Mouse (Mus musculus): ENCODE results near the gene Astn1. TPM values are rescaled to one million over a fixed set of nuclear protein-coding genes. Genes with fewer than 3 reads are reported as not detected.

Astn1 gene
- polyA plus RNA-seq, 1 experiment from 2014 or later, result 59.6 TPM

GRCm38 (mm10) chr1:158551951-158552350, 189.9 kb downstream of the Astn1 start:
- DNase-seq, result no peak
- 7% methylated on average over 6 of the region's 6 CpGs for WGBS
- H3K27ac ChIP-seq (replicated peaks; ENCODE audit: low read depth, low read length), result no peak overlapping the region

DNA sequence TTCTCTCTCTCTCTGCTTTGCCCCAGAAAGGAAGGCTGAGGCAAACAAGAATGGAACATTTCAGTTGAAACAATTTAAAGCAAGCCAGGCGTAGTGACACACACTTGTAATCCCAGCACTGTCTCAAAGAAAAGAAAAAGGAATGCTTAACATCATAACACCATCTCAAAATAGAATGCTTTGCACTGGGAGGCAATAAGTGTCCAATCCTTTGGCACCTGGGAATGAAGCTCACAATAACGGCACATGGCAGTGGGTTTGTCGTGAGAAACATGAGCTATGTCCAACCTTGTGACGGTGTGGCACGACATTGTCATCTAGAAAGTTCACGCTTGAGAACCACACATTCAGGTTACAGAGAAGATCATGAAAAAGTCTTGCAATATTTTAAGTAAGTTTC, 191.3 kb downstream of the Astn1 start:
- Histone ChIP-seq H3K36me3 (ENCODE audit: control insufficient read depth, insufficient read depth, low read length) (peaks cover 3% of the 10 kb centered on the region; the same call in 1 of the 2 replicates), H3K4me1 (ENCODE audit: control insufficient read depth, insufficient read depth, low read length) (peaks cover 27% of the 10 kb centered on the region), H3K27ac (replicated peaks; ENCODE audit: low read depth, low read length) (no peak overlapping the region), H3K9ac (replicated peaks; ENCODE audit: low read length) (no peak overlapping the region), H3K9me3 (ENCODE audit: control insufficient read depth, low read length) (no peaks in the 10 kb centered on the region), H3K27me3 (ENCODE audit: control insufficient read depth, insufficient read depth, low read length) (no peaks in the 10 kb centered on the region), H3K4me2 (ENCODE audit: low read length) (no peak overlapping the region), H3K4me3 (replicated peaks; ENCODE audit: low read depth, low read length) (no peak overlapping the region)
- 54% methylated on average over 6 of the region's 6 CpGs for WGBS
- no peak for DNase-seq
- no peak for ATAC-seq (ENCODE audit: low FRiP score, low TSS enrichment)

More at GRCm38 (mm10) chr1:158551951-158552350, 189.9 kb downstream of the Astn1 start:
- Histone ChIP-seq H3K36me3 (ENCODE audit: control insufficient read depth, insufficient read depth, low read length) (no peaks in the 10 kb centered on the region), H3K4me2 (ENCODE audit: low read length) (no peak overlapping the region), H3K4me1 (ENCODE audit: control insufficient read depth, insufficient read depth, low read length) (peaks cover 41% of the 10 kb centered on the region), H3K9me3 (ENCODE audit: control insufficient read depth, low read length) (no peaks in the 10 kb centered on the region), H3K27me3 (ENCODE audit: control insufficient read depth, insufficient read depth, low read length) (no peaks in the 10 kb centered on the region), H3K4me3 (replicated peaks; ENCODE audit: low read depth, low read length) (no peak overlapping the region), H3K9ac (replicated peaks; ENCODE audit: low read length) (no peak overlapping the region)
- ATAC-seq (ENCODE audit: low FRiP score, low TSS enrichment), result no peak

DNA sequence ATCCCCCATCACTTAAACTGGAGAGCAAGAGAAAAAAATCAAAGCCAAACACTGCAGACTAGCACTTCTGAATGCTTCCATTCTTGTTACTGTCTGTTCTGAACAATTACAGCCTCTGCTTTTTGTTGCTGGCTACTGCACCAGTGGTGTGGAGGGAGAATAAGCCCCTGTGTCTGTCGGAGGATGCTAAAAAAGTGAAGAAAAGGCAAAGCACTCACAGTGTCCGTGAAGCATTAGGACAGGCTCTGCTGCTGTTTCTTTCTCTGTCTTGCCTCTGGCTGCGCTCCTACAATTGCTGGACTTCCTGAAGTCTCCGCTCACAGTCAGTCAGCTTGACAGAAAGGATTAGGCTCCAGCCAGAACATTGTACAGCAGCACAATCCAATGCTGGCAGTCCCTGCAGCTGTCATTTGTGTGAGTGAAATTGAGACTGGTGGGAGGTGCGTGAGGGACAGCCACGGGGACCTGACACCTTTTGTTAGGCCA, 192.0 kb downstream of the Astn1 start:
- ATAC-seq (ENCODE audit: low FRiP score, low TSS enrichment) (peak; percentile 50; the same call in 1 of the 2 replicates), DNase-seq (peak; percentile 64)
- peaks cover 27% of the 10 kb centered on the region for H3K4me1 ChIP-seq (ENCODE audit: control insufficient read depth, insufficient read depth, low read length)
- no peak overlapping the region; the same call in 1 of the 2 replicates for H3K9ac ChIP-seq (replicated peaks; ENCODE audit: low read length)
- peak overlapping the region; percentile 8; the same call in 1 of the 2 replicates for H3K4me2 ChIP-seq (ENCODE audit: low read length)
- H3K36me3 ChIP-seq (ENCODE audit: control insufficient read depth, insufficient read depth, low read length), result peaks cover 8% of the 10 kb centered on the region; the same call in 1 of the 2 replicates
- peak overlapping the region; percentile 74 for H3K27ac ChIP-seq (replicated peaks; ENCODE audit: low read depth, low read length)
- H3K27me3 ChIP-seq (ENCODE audit: control insufficient read depth, insufficient read depth, low read length), result no peaks in the 10 kb centered on the region
- no peak overlapping the region for H3K4me3 ChIP-seq (replicated peaks; ENCODE audit: low read depth, low read length)
- WGBS, result under 1% methylated on average over 6 of the region's 6 CpGs
- H3K9me3 ChIP-seq (ENCODE audit: control insufficient read depth, low read length), result no peaks in the 10 kb centered on the region

DNA sequence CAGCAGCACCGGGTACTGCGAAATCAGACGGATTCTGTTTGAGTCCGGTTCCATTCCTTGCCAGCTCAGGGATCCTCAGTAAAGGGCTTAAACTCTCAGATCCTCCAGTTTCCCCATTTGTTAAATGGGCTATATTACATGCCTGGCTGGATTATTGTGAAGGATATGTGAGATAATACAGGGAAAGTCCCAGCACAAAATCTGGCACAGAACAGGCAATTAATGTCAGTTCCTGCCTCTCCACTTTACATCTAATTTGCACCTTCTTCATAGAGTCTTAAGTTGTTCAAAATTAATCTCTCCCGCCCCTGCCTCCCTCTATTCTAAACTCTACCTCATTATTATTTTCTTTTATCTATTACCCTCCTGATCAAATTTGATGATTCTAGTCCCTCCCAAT, 211.1 kb downstream of the Astn1 start:
- Histone ChIP-seq H3K36me3 (ENCODE audit: control insufficient read depth, insufficient read depth, low read length) (peaks cover 16% of the 10 kb centered on the region), H3K9me3 (ENCODE audit: control insufficient read depth, low read length) (no peaks in the 10 kb centered on the region), H3K27me3 (ENCODE audit: control insufficient read depth, insufficient read depth, low read length) (no peaks in the 10 kb centered on the region), H3K27ac (replicated peaks; ENCODE audit: low read depth, low read length) (no peak overlapping the region), H3K4me3 (replicated peaks; ENCODE audit: low read depth, low read length) (no peak overlapping the region), H3K4me2 (ENCODE audit: low read length) (no peak overlapping the region), H3K9ac (replicated peaks; ENCODE audit: low read length) (no peak overlapping the region), H3K4me1 (ENCODE audit: control insufficient read depth, insufficient read depth, low read length) (no peaks in the 10 kb centered on the region)
- WGBS, result 90% methylated on average over 5 of the region's 5 CpGs
- ATAC-seq (ENCODE audit: low FRiP score, low TSS enrichment) (no peak), DNase-seq (no peak)

DNA sequence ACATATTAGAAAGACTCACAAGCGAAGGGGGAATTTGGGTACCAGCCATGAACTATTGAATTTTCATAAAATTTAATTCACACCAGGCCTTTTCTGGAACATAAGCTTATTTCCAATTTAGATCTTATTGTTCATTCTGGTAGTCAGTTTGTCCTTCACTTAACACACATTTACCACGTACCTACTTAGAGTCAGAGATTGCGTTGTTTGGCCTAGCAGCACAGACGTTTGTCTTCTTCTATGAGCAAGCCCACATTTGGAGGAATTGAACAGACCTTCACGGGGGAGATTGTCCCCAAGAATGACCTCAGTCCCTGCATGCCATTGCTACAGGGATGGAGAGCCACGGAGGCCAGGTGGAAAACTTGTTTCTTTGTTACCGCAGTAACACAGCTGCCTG, 211.5 kb downstream of the Astn1 start:
- no peak for DNase-seq
- Histone ChIP-seq H3K27me3 (ENCODE audit: control insufficient read depth, insufficient read depth, low read length) (no peaks in the 10 kb centered on the region), H3K27ac (replicated peaks; ENCODE audit: low read depth, low read length) (no peak overlapping the region), H3K9ac (replicated peaks; ENCODE audit: low read length) (no peak overlapping the region), H3K4me2 (ENCODE audit: low read length) (no peak overlapping the region), H3K4me3 (replicated peaks; ENCODE audit: low read depth, low read length) (no peak overlapping the region), H3K9me3 (ENCODE audit: control insufficient read depth, low read length) (no peaks in the 10 kb centered on the region), H3K36me3 (ENCODE audit: control insufficient read depth, insufficient read depth, low read length) (peaks cover 16% of the 10 kb centered on the region), H3K4me1 (ENCODE audit: control insufficient read depth, insufficient read depth, low read length) (no peaks in the 10 kb centered on the region)
- WGBS, result 93% methylated on average over 7 of the region's 7 CpGs
- no peak for ATAC-seq (ENCODE audit: low FRiP score, low TSS enrichment)

DNA sequence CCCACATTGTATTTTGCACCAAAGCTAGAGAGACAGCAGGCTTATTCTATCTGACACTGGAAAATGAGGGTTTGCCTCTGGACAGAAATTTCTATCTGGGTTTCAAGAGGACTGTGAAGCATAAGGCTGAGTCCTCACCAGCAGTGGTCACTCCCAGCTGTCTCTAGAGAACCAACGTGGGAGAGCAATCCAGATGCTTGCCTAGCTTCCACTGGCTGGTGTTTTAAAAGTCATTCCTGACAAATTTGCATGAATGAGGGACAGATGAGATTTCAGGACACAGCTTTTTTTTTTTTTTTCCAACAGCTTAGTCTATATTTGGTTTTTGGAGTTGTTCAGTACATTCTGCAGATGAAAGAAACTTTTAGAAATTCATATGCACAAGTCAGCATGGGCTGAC, 213.9 kb downstream of the Astn1 start:
- 56% methylated on average over 1 of the region's 1 CpGs for WGBS
- H3K4me3 ChIP-seq (replicated peaks; ENCODE audit: low read depth, low read length), result no peak overlapping the region
- H3K9ac ChIP-seq (replicated peaks; ENCODE audit: low read length), result no peak overlapping the region
- H3K27me3 ChIP-seq (ENCODE audit: control insufficient read depth, insufficient read depth, low read length), result no peaks in the 10 kb centered on the region
- no peak for ATAC-seq (ENCODE audit: low FRiP score, low TSS enrichment)
- no peaks in the 10 kb centered on the region for H3K9me3 ChIP-seq (ENCODE audit: control insufficient read depth, low read length)
- H3K4me2 ChIP-seq (ENCODE audit: low read length), result no peak overlapping the region
- H3K27ac ChIP-seq (replicated peaks; ENCODE audit: low read depth, low read length), result no peak overlapping the region
- H3K4me1 ChIP-seq (ENCODE audit: control insufficient read depth, insufficient read depth, low read length), result no peaks in the 10 kb centered on the region
- H3K36me3 ChIP-seq (ENCODE audit: control insufficient read depth, insufficient read depth, low read length), result peaks cover 28% of the 10 kb centered on the region
- no peak for DNase-seq

DNA sequence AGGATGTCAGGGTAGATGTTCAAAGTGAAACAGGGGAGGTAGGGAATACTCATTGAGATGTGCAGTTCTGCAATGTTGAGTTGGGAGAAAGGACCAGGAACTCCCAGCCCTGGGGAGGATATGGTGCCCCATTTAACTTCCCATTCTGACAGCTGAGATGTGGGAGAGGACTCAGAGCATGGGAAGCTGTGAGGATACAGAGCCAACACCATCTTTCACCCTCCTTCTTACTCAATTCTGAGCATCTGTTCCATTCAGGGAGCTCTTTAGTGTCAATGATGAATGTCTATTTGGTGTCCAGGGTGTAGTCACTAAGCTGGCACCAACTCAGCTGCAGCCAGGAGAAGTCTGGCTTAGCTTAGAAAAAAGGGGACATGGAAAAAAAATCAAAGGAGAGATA, 219.7 kb downstream of the Astn1 start:
- no peak overlapping the region for H3K4me3 ChIP-seq (replicated peaks; ENCODE audit: low read depth, low read length)
- no peaks in the 10 kb centered on the region for H3K27me3 ChIP-seq (ENCODE audit: control insufficient read depth, insufficient read depth, low read length)
- H3K4me1 ChIP-seq (ENCODE audit: control insufficient read depth, insufficient read depth, low read length), result no peaks in the 10 kb centered on the region
- DNase-seq (no peak), ATAC-seq (ENCODE audit: low FRiP score, low TSS enrichment) (no peak)
- H3K27ac ChIP-seq (replicated peaks; ENCODE audit: low read depth, low read length), result no peak overlapping the region
- no peak overlapping the region for H3K9ac ChIP-seq (replicated peaks; ENCODE audit: low read length)
- H3K4me2 ChIP-seq (ENCODE audit: low read length), result no peak overlapping the region
- peaks cover 12% of the 10 kb centered on the region for H3K36me3 ChIP-seq (ENCODE audit: control insufficient read depth, insufficient read depth, low read length)
- H3K9me3 ChIP-seq (ENCODE audit: control insufficient read depth, low read length), result no peaks in the 10 kb centered on the region

DNA sequence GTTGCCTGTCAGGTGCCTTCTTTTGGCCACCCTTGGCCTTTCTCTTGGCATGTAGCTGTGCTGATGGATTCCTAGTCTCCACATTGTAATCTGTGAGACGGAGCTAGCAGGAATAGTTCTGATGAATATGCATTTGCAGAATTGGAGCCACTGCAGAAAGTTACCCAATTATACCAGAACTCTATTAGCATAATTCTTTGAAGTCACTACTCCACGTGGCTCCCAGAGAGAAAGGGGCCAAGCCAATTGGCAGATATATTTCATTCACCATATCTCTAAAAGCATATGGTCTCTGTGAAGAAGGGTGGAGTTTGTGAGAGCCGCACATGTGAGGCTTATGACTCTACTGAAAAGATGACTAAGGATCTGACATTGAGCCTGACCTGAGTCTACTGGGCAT, 226.8 kb downstream of the Astn1 start:
- H3K4me1 ChIP-seq (ENCODE audit: control insufficient read depth, insufficient read depth, low read length), result no peaks in the 10 kb centered on the region
- H3K4me2 ChIP-seq (ENCODE audit: low read length), result no peak overlapping the region
- no peak overlapping the region for H3K4me3 ChIP-seq (replicated peaks; ENCODE audit: low read depth, low read length)
- H3K36me3 ChIP-seq (ENCODE audit: control insufficient read depth, insufficient read depth, low read length), result peaks cover 11% of the 10 kb centered on the region
- 63% methylated on average over 3 of the region's 3 CpGs for WGBS
- H3K9ac ChIP-seq (replicated peaks; ENCODE audit: low read length), result no peak overlapping the region
- no peak for DNase-seq
- H3K9me3 ChIP-seq (ENCODE audit: control insufficient read depth, low read length), result no peaks in the 10 kb centered on the region
- no peak overlapping the region for H3K27ac ChIP-seq (replicated peaks; ENCODE audit: low read depth, low read length)
- no peaks in the 10 kb centered on the region for H3K27me3 ChIP-seq (ENCODE audit: control insufficient read depth, insufficient read depth, low read length)
- no peak for ATAC-seq (ENCODE audit: low FRiP score, low TSS enrichment)

DNA sequence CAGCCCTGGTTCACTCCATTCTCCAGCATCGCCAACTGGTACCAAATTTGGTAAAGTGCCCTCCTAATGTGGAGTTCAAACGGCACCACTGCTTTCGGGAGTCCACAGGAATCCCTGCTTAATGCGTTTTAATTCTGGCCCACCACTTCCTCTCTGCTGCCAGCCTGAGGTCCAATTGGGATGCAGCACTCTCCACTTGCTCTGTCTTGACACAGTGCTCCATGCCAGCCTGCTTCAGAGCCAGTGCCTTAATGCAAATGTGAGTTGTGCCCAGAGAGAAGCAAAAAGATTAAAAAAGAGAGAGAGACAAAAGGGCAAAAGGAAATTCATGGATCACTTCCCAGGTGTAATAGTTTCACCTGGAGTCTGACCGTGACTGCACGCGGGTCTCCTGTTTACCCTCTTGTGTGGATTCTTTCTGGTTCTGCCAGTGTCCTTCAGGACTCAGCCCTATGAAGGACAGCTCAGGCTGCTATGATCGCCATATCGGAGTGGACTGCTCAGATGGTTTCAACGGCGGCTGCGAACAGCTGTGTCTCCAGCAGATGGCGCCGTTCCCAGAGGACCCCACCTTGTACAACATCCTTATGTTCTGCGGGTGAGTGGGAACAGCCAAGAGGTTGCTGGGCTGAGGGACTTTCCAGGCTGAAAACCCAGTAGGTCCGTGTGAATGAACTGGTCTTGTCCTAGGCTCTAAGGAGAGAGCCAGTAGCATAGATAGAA, 234.8 kb downstream of the Astn1 start:
- no peak overlapping the region for H3K4me3 ChIP-seq (replicated peaks; ENCODE audit: low read depth, low read length)
- H3K27ac ChIP-seq (replicated peaks; ENCODE audit: low read depth, low read length), result no peak overlapping the region
- H3K4me2 ChIP-seq (ENCODE audit: low read length), result no peak overlapping the region
- no peak overlapping the region for H3K9ac ChIP-seq (replicated peaks; ENCODE audit: low read length)
- ATAC-seq (ENCODE audit: low FRiP score, low TSS enrichment) (peak; percentile 40; the same call in 1 of the 2 replicates), DNase-seq (peak; percentile 72)
- H3K36me3 ChIP-seq (ENCODE audit: control insufficient read depth, insufficient read depth, low read length), result peaks cover 21% of the 10 kb centered on the region
- H3K4me1 ChIP-seq (ENCODE audit: control insufficient read depth, insufficient read depth, low read length), result no peaks in the 10 kb centered on the region
- H3K27me3 ChIP-seq (ENCODE audit: control insufficient read depth, insufficient read depth, low read length), result no peaks in the 10 kb centered on the region
- H3K9me3 ChIP-seq (ENCODE audit: control insufficient read depth, low read length), result no peaks in the 10 kb centered on the region
- WGBS, result 43% methylated on average over 16 of the region's 16 CpGs
